Mouse (Mus musculus): ENCODE data around the gene Gm28048. TPM values are rescaled to one million over a fixed set of nuclear protein-coding genes. Genes with fewer than 3 reads are reported as not detected.

Gene Gm28048
- polyA plus RNA-seq (2016; fragmentation: Nextera tagmentation; extraction: Ambion mirVana): 3.0 and 3.2 TPM in 2 replicates

DNA sequence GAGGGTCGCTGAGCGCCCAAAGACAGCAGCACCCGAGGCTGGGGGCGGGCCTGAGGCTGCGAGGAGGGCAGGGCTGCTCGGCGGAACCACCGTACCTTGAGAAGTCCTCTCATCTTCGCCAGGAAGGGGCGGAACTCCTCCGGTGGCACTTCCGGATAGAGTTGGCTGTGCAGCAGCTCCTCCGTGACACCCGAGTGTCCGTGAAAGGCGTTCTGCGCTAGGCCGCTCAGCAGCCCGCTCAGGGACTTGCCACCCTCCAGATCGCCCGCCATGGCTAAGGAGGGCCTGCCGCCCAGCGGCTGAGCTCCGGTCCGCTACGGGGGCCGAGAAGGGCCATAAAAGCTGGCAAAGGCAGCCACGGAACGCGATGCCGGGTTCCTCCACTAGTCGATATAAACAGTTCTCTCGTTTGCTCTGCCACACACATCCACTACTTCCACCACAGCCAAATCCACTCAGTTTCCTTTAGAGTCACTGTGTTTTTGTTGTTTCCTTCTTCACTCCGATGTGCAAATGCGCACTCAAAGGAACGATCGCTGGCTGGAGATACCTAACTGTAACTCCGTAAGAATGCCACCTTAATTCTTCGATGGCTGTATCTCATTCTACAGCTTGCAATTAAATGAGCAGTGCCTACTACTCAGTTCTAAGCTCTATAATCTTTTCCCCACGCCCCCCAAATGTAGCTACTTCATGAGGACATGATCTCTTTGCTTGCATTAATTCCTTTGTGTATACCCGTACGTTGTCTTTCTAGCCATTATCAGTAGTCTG, at the start of gene Gm28048, which contains the start of gene Commd1:
TSS of gene Gm28048 (minus strand) at position 107 of the 774 bp plus-strand sequence.
TSS of gene Commd1 (minus strand) at position 399 of the 774 bp plus-strand sequence.
- H3K27me3 ChIP-seq (ENCODE audit: low read depth, poor library complexity, severe bottlenecking): no peaks in the 10 kb centered on the region
- DNase-seq (ENCODE audit: low spot score): peak; percentile 96
- H3K9me3 ChIP-seq (replicated peaks): no peaks in the 10 kb centered on the region
- 4% methylated on average over 42 of the region's 42 CpGs for WGBS
- H3K36me3 ChIP-seq: peaks cover 22% of the 10 kb centered on the region
- H3K27ac ChIP-seq (replicated peaks): peak within 1 kb of the TSS; percentile 94
- H3K4me3 ChIP-seq: peak within 1 kb of the TSS; percentile 78
- peaks cover 14% of the 10 kb centered on the region for H3K4me1 ChIP-seq

DNA sequence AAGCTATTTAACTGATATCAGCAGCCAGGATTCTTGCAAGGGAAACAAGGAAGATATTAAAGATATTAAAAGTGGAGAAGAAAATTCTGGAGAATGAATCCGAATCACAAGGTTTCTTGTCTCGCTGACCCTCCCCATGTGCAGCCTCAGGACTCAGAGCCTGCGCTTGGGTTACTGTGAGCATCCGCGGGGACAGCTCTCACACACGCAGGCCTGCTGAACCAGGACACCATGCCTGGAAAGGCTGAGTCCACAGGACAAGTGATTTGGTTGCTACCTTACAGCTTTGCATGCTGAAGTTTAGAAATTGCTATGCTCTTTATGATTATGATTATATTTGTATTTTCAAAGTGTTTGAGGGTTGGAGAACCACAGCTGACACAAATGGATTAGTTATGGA, 47.5 kb upstream of the Gm28048 start:
- H3K27ac ChIP-seq (replicated peaks): no peak overlapping the region
- no peaks in the 10 kb centered on the region for H3K9me3 ChIP-seq (replicated peaks)
- no peaks in the 10 kb centered on the region for H3K36me3 ChIP-seq
- no peaks in the 10 kb centered on the region for H3K4me1 ChIP-seq
- H3K27me3 ChIP-seq (ENCODE audit: low read depth, poor library complexity, severe bottlenecking): no peaks in the 10 kb centered on the region
- no peak for DNase-seq (ENCODE audit: low spot score)
- WGBS: 88% methylated on average over 6 of the region's 6 CpGs
- no peak overlapping the region for H3K4me3 ChIP-seq

DNA sequence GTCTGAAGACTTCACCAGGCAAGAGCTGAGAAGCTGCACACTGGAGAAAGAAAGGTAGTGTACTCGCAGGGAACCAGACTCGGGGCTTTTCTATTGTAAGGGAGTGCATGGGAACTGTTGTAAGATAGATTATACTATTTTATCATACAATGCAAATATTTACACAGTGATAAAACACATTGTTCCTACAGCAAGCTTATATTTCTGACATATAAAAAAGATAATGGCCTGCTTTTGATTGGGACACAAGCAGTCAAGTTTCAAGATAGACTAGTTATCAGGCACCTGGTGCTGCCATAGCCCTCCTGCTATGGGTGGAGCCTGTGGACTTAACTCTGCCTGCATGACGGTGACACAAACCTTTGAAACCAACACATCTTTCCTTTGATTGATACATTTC, 47.1 kb upstream of the Gm28048 start:
- Histone ChIP-seq H3K4me3 (no peak overlapping the region), H3K4me1 (no peaks in the 10 kb centered on the region), H3K27ac (replicated peaks) (no peak overlapping the region), H3K27me3 (ENCODE audit: low read depth, poor library complexity, severe bottlenecking) (no peaks in the 10 kb centered on the region), H3K9me3 (replicated peaks) (no peaks in the 10 kb centered on the region), H3K36me3 (no peaks in the 10 kb centered on the region)
- WGBS: 73% methylated on average over 3 of the region's 3 CpGs
- no peak for DNase-seq (ENCODE audit: low spot score)

DNA sequence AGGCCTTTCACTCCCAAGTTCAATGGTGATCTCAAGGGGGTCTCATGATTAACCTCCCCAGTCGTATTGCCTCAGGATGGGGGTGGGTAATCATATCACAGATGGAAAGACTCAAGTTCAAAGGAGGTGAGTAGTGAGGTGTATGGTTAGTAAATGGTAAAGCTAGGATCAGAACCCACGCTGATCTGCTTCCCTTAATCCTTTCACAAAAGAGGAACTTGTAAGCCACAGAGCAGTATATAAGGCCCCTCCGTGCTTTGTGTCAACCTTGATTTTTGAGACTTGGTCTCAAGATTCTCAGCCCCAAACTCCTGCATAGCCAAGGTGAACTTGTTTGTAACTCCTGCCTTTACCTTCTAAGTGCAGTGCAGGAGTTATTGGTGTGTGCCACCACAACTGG, 42.3 kb upstream of the Gm28048 start:
- Histone ChIP-seq H3K36me3 (no peaks in the 10 kb centered on the region), H3K27ac (replicated peaks) (no peak overlapping the region), H3K4me3 (no peak overlapping the region), H3K27me3 (ENCODE audit: low read depth, poor library complexity, severe bottlenecking) (no peaks in the 10 kb centered on the region), H3K9me3 (replicated peaks) (no peaks in the 10 kb centered on the region), H3K4me1 (peaks cover 3% of the 10 kb centered on the region; the same call in 1 of the 2 replicates)
- DNase-seq (ENCODE audit: low spot score): no peak
- WGBS: 64% methylated on average over 3 of the region's 3 CpGs

DNA sequence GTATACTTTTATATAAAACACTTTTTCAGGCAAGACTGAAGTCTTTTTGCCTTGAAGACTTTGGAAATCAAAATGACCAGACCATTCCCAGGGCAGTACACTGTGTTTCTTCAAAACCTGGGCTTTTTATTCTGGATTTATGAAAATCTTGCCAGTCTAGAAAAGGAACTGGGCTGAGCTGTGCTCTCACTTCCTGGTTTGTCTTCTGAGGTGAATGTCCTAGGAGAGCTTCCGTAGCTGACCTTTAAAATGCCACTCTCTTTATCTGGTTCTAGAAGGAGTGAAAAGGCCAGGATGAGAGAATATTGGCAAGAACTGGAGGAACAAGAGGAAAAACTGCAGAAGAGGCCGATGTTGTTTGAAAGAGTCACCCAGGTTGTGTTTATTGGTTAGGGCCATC, 41.3 kb upstream of the Gm28048 start:
- H3K27ac ChIP-seq (replicated peaks): no peak overlapping the region
- H3K9me3 ChIP-seq (replicated peaks): 0 out of 2 replicates have a peak, but pooled peaks cover 2% of the 10 kb centered on the region
- H3K4me3 ChIP-seq: no peak overlapping the region
- H3K27me3 ChIP-seq (ENCODE audit: low read depth, poor library complexity, severe bottlenecking): no peaks in the 10 kb centered on the region
- H3K36me3 ChIP-seq: no peaks in the 10 kb centered on the region
- WGBS: 95% methylated on average over 2 of the region's 2 CpGs
- DNase-seq (ENCODE audit: low spot score): no peak
- peaks cover 3% of the 10 kb centered on the region; the same call in 1 of the 2 replicates for H3K4me1 ChIP-seq

DNA sequence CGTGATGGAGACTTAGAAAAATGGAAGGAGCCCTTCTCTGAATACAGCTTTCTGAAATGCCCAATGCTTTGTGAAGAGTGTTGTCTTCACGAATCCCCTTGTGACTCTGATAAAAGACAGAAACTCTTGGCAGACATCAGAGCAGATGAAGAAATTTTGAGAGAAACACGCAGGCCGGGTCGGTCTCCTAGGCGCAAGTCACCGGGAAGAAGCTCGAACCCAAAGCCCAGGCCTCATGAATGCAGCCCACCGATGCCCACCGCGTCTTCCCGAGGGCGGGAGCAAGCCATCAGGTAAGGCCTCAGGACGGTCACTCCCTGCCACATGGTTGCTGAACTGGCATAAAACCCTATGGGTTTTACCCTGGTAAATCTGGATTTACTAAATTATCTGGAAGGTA, 39.0 kb upstream of the Gm28048 start:
- no peak overlapping the region for H3K4me3 ChIP-seq
- DNase-seq (ENCODE audit: low spot score): no peak
- 89% methylated on average over 14 of the region's 14 CpGs for WGBS
- no peak overlapping the region for H3K27ac ChIP-seq (replicated peaks)
- H3K4me1 ChIP-seq: peaks cover 3% of the 10 kb centered on the region; the same call in 1 of the 2 replicates
- no peaks in the 10 kb centered on the region for H3K27me3 ChIP-seq (ENCODE audit: low read depth, poor library complexity, severe bottlenecking)
- H3K36me3 ChIP-seq: no peaks in the 10 kb centered on the region
- H3K9me3 ChIP-seq (replicated peaks): 0 out of 2 replicates have a peak, but pooled peaks cover 5% of the 10 kb centered on the region

DNA sequence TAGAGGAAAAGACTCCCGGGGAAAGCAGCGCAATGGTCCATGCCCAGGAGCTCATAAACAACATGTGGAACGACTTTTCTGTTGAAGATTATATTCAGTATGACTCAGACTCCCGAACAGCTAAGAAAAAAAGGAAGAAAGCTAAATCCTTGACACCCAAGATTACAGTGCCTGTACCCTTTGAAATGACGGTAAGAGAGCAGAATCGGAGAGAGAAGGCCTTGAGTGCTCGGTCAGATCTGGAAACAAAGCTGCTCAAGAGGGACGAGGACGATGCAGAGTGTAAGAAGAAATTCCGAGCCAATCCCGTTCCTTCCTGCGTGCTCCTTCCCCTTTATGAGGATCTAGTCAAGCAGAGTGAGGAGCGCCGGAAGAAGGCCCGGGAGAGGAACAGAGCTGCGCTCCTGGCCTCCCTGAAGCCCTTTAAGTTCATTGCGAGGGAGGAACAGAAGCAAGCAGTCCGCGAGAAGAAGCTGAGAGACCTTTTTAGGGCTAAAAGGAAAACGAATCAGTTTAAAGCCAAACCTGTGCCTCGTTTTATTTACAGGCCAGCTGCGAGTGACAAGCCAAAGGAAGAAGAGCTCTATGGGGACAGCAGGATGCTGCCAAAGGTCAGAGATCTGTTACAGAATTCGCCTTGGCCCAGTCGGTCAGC, 38.4 kb upstream of the Gm28048 start:
- no peak overlapping the region for H3K27ac ChIP-seq (replicated peaks)
- H3K36me3 ChIP-seq: no peaks in the 10 kb centered on the region
- H3K4me1 ChIP-seq: peaks cover 3% of the 10 kb centered on the region; the same call in 1 of the 2 replicates
- H3K4me3 ChIP-seq: no peak overlapping the region
- 65% methylated on average over 24 of the region's 24 CpGs for WGBS
- DNase-seq (ENCODE audit: low spot score): no peak
- H3K9me3 ChIP-seq (replicated peaks): 0 out of 2 replicates have a peak, but pooled peaks cover 5% of the 10 kb centered on the region
- no peaks in the 10 kb centered on the region for H3K27me3 ChIP-seq (ENCODE audit: low read depth, poor library complexity, severe bottlenecking)

DNA sequence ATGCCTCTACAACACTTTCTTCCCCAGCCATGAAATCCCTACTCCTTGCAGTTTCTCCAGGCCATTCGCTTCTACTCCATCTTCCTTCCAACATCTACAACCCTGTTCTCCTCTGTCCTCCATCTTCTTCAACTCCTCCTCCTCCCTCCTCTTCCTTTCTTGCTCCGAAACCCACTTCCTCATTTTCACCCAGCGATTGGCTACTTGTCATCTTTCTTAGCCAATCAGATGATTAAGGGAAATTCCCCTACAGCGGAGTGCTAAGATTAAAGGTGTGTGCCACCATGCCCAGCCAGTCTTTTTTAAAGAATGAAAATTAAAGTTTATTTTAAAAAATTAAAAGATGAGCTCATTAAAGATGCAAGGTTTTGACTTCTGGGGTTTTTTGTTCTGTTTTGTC, 36.1 kb upstream of the Gm28048 start:
- 97% methylated on average over 4 of the region's 4 CpGs for WGBS
- Histone ChIP-seq H3K27me3 (ENCODE audit: low read depth, poor library complexity, severe bottlenecking) (no peaks in the 10 kb centered on the region), H3K27ac (replicated peaks) (no peak overlapping the region), H3K4me1 (peaks cover 3% of the 10 kb centered on the region; the same call in 1 of the 2 replicates), H3K36me3 (no peaks in the 10 kb centered on the region), H3K4me3 (no peak overlapping the region), H3K9me3 (replicated peaks) (0 out of 2 replicates have a peak, but pooled peaks cover 5% of the 10 kb centered on the region)
- DNase-seq (ENCODE audit: low spot score): no peak

DNA sequence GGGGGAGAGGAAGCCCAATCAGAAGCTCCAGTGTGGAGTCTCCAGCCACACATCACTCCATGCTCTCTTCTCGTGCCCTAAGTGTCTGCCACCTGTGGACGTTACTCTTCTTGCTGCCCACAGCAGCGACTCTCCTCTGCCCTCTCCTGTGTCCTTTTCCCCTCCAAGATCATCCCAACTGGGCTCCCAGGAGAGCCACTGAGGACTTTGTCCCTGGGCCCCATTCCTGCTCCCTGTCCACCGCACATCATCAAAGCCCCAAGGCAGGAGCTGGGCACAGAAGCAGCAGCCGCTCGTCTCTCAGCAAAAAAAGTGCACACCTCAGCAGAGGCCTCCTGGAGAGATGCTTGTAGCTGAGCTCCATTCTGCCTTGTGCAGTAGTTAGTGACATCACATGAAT, 33.1 kb upstream of the Gm28048 start:
- Histone ChIP-seq H3K27ac (replicated peaks) (no peak overlapping the region), H3K27me3 (ENCODE audit: low read depth, poor library complexity, severe bottlenecking) (no peaks in the 10 kb centered on the region), H3K4me3 (no peak overlapping the region), H3K36me3 (no peaks in the 10 kb centered on the region), H3K4me1 (no peaks in the 10 kb centered on the region), H3K9me3 (replicated peaks) (0 out of 2 replicates have a peak, but pooled peaks cover 5% of the 10 kb centered on the region)
- 76% methylated on average over 6 of the region's 6 CpGs for WGBS
- DNase-seq (ENCODE audit: low spot score): no peak

DNA sequence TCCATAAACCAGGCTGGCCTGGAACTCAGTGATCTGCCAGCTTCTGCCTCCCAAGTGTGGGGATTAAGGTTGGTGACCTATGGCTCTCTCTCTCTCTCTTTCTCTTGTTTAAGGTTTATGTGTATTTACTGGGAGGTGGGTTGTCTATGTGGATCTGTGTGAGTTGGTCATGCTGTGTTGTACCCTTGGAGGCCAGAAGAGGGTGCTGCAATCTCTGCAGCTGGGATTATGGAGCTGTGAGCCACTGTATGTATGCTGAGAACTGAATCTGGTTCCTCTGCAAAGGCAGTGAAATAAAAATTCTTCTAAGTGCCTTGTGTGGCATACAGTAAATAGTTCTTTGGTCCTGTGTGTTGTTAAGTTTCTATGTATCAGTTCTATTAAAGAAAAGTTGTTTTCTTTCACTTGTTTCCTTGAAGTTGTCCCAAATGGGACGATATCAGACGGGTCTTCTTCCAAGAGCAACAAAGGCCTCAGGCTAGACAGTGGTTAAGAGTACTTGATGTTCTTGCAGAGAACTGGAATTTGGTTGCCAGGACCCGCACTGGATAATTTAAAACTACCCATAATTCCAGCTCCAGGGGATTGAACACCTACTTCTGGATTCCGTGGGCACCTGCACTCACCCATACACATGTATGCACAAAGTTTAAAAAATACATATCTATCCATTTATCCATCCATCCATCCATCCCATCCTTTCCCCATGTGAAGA, 31.8 kb upstream of the Gm28048 start:
- H3K4me3 ChIP-seq: no peak overlapping the region
- H3K9me3 ChIP-seq (replicated peaks): 0 out of 2 replicates have a peak, but pooled peaks cover 5% of the 10 kb centered on the region
- H3K4me1 ChIP-seq: peaks cover 4% of the 10 kb centered on the region; the same call in 1 of the 2 replicates
- 0 out of 2 replicates have a peak, but pooled peaks cover 9% of the 10 kb centered on the region for H3K27me3 ChIP-seq (ENCODE audit: low read depth, poor library complexity, severe bottlenecking)
- no peak for DNase-seq (ENCODE audit: low spot score)
- H3K27ac ChIP-seq (replicated peaks): no peak overlapping the region
- WGBS: 85% methylated on average over 4 of the region's 4 CpGs
- H3K36me3 ChIP-seq: no peaks in the 10 kb centered on the region

DNA sequence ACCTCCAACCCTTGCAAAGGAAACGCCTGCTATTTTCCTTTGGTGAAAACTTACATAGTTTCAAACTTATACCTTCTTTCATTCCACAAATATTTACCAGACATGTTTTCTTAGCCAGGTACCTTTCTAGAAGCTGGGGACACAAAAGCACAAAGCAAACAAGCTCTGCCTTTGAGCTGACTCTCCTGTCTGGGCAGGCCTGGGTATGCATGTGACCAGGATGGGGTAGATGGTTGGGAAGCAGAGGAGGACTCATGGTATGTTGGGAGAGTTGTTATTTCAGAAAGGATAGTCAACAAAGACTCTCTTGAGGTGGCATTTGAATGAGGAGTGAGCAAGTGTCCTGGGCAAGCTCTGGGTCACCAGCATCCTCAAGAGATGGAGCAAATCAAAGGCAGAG, 31.2 kb upstream of the Gm28048 start:
- no peak for DNase-seq (ENCODE audit: low spot score)
- Histone ChIP-seq H3K4me1 (peaks cover 4% of the 10 kb centered on the region; the same call in 1 of the 2 replicates), H3K9me3 (replicated peaks) (0 out of 2 replicates have a peak, but pooled peaks cover 2% of the 10 kb centered on the region), H3K27me3 (ENCODE audit: low read depth, poor library complexity, severe bottlenecking) (0 out of 2 replicates have a peak, but pooled peaks cover 9% of the 10 kb centered on the region), H3K4me3 (no peak overlapping the region), H3K36me3 (no peaks in the 10 kb centered on the region), H3K27ac (replicated peaks) (no peak overlapping the region)
- WGBS: 79% methylated on average over 1 of the region's 1 CpGs

DNA sequence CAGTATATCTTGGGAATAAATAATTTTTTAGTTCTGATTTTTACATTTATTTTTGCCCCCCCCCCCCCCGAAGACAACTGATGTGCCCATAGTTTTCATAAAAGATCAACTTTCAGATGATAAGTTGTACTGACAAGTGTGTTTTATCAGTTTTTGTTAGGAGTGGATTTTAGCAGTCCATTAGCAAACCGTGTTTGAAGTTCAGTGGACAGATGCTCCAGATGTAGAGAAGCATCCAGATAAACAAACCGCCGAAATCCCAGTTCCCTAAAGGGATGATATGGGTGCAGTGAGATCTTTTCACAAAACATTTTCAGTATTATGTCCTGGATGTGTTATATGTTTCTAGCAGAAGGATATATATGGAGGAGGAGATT, 26.9 kb upstream of the Gm28048 start:
- Histone ChIP-seq H3K4me1 (peaks cover 11% of the 10 kb centered on the region), H3K4me3 (peak overlapping the region; percentile 69), H3K27me3 (ENCODE audit: low read depth, poor library complexity, severe bottlenecking) (0 out of 2 replicates have a peak, but pooled peaks cover 9% of the 10 kb centered on the region), H3K36me3 (peaks cover 17% of the 10 kb centered on the region), H3K27ac (replicated peaks) (peak overlapping the region; percentile 90), H3K9me3 (replicated peaks) (no peaks in the 10 kb centered on the region)
- no peak for DNase-seq (ENCODE audit: low spot score)
- 46% methylated on average over 4 of the region's 4 CpGs for WGBS
